Mouse (Mus musculus) layer of hippocampus, postnatal 36 days (tissue): ENCODE results near the gene Crtac1. TPM values are rescaled to one million over a fixed set of nuclear protein-coding genes. Genes with fewer than 3 reads are reported as not detected.
A peak's percentile ranks its signal among the peaks of the same experiment; 100 is the strongest.

Experiments used
- DNase-seq, 2 experiments: peaks; one replicate each; pipeline ENCODE4 v3.0.0; 2022
- total RNA-seq, 2 experiments: library from RNA; stranded (reverse); gene quantifications; 2 replicates each; pipeline ENCODE4 v1.2.3; 2021

Gene Crtac1
- 100 to 1,000 TPM in 1 of 2 experiments, 10 to 100 TPM in 1; 85.5 to 105 TPM for total RNA-seq

DNA sequence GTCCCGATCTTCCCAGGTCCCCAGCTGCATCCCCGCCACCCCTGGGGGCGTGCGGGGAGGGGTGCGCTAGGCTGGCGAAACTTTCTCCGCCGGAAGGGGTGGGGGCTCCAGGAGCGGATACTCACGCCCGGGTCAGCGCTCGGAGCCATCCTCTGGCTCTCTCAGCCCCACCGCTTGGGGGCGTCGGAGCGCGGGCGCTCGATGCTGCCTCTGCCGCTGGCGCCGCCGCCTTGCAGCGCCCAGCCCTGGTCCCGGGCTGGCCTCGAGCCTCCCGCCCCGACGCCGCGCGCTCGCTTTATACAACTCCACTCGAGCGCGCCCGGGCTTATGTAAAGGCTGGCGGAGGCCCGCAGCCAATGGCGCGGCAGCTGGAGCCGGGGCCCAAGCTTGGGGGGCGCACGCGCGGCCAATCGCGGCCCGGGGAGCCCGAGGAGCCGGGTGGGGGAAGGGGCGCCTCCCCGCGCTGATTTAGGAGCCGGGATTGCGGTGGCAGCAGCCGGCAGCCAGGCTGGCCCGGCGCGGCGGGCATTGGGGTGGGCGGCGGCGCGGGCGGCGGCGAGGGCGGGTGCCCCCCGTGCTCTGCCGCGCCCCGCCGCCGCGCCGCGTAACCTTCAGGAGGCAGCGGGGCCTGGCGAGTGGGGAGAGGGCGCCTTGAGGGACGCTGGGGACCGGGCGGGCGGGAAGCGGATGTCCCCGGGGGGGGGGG, at the start of gene Crtac1:
TSS of gene Crtac1 (minus strand) at position 299 of the 706 bp plus-strand sequence.
- peak; percentile 87 to 89 for DNase-seq

DNA sequence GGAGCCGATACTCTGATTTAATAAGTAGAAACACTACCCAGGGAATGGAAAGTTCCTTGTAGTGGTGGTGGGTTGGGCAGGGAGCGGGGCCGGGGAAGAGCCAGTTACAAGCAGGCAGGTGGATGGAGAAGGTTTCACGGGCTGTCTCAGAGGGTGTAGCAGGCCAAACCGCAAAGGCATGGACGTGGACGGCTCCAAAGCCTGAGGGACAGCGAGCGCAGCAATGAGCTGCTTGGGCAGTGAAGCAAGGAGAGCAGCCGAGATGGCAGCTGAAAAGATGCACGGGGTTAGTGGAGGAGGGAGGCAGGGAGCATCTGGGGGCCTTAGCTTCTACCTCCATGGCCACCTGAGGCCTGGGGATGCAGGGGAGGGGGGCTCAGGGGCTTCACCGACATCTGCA, 46.7 kb upstream of the Crtac1 start:
- no peak for DNase-seq

DNA sequence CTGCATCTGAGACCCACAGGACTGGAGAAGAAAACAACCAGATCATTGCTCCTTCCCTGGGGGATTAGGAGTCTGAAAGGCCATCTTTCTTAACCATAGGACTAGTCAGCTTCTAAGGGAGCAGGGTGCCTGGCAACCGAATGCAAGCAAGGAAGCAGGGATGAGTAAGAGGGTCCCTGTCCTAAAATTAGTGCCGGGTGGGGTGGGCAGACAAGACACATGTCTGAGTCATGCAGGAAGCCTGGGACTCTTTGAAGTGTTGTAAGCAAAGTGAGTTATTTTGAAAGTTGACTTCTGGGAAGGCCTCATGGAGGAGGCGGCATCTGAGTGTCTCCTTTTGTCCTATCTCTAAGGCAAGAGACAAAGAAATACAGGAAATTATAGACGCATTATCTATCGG, 46.2 kb upstream of the Crtac1 start:
- no peak for DNase-seq

DNA sequence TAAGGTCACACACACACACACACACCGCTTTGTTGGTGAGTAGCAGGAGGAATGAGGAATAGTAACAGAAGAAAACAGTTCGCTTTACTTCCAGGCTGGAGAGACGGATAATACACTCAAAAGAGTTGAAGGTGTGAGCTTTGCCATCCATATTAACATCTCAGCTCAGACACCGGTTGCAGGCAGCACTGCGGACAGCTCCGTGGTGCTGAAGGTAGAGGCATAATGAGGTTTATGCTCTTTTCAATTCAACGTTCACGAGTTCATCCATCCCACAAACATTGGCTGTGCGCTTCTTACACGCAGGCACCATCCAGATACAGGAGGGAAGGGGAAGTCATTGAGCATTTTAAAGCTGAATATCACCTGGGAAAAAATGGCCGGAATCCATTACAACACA, 41.2 kb upstream of the Crtac1 start:
- DNase-seq: no peak

DNA sequence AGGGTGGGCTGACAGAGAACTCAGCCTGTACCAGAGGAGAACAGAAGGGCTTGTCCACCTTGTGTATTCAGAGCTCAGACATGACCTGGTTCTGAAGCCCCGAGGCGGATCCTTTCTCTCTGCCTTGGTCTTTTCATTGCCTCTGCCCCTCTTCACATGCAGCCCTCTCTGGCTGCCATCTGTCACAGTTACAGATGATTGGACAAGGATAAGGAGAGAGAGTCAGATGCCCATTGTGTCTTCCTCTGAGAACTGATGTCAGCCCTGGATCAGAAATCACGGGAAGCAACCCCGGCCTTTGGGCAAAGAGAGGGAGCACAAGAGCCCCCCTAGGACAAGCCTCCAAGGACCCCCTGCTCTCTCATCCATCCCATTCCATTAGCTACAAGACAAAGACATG, 40.0 kb upstream of the Crtac1 start:
- no peak for DNase-seq

DNA sequence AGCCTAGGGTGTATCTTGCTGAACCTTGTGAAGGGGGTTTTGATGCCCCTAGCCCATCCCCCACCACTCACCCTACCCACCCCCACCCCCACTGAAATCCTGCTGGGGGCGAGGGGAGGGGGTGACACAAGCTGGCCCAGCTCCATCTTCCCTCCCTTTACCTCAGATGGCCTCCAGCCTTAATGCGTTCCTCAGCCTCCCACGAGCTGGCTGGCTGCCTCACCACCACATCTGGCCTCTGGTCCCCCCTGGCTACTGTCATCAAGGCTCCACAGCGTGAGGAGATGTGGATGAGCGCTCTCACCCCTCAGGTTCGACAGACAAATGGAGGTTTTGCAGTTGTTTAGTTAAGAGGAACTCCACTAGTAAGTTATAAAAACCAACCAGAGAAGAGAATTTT, 30.3 kb upstream of the Crtac1 start:
- no peak for DNase-seq

DNA sequence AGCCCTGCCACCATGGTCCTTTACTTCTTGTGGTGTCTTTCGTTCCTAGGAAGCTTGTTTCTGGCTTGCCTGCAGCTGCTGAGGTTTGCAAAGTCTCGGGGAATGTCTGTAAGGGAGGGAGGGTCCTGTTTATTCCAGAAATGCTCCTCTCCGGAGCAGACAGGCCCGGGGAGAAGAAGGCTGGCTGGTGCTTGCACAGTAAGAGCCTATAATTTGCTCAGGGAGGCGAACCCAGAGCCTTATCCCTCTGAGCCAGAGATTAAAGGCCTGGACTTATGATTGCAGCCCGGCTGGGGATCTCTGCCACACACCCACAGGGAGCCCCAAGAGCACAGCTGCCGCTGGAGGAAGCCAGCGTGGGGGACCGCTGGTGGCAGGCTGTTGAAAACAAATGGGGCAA, 29.8 kb upstream of the Crtac1 start:
- DNase-seq: no peak

DNA sequence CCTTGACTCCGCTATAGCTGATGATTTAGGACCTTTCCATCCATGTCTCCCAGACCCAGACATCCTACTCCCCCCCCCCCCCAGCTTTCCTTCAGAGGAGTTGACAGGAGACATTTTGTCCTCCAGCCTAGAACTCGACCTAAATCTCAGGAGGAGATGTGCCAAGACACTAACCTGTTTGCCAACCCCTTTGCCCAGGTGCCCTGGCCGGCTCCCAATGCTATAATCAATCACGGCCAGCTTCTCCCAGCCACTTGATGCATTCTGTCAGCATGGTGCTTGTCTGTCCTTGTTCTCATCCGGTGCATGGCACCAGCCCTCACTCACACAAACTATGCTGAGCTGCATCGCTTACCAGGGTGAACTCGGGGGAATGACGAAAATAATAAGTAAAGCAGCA, 27.9 kb upstream of the Crtac1 start:
- DNase-seq: no peak

DNA sequence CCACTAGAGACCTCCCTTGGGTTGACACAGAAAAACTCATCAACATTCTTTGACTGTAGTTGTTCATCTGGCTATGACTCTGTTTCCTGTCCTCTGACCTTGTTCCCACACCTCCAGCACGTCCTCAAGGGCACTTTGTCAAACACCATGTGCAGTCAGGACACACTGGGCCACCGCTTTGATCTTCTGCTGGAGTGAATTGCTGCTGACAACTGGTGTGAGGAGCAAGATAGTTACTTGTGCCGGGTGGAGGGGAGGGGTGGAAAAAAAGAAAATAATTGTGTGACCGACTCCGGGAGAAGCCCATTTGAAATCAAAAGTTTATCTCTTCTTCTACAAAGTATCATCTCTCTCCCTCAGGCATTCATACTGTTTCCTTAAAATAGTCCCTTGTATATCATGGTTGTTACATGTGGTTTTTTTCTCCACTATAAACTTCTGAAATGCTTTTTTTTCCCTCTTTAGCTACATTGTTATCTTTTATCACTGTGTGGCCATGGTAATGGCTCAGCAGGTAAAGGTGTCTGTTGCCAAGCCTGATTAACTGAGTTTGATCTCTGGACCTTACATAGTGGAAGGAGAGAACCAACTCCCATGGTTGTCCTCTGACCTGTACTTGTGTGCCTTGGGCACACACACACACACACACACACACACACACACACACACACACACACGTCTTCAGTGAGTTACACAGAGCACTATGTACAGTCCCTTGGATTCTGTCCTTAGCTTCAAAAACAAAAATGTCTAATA, 23.1 kb upstream of the Crtac1 start:
- DNase-seq: no peak

DNA sequence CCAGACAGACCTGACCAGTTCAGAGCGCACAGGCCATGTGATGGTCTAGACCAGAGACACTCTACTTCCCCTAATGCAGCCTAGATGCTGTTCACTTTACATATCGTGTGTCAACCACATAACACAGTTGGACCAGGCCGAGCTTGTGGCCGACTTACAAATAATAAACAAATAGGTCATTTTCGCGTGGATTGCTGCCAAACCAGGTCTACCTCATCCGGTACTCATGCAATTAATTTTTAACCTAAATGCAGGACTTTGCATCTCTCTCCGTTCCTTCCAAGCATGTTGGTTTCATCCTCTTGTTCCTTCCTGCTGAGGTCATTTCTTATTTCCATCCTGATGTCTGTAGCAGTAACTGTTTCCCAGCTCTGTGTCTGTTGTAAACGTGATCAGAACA, 22.4 kb upstream of the Crtac1 start:
- no peak for DNase-seq

DNA sequence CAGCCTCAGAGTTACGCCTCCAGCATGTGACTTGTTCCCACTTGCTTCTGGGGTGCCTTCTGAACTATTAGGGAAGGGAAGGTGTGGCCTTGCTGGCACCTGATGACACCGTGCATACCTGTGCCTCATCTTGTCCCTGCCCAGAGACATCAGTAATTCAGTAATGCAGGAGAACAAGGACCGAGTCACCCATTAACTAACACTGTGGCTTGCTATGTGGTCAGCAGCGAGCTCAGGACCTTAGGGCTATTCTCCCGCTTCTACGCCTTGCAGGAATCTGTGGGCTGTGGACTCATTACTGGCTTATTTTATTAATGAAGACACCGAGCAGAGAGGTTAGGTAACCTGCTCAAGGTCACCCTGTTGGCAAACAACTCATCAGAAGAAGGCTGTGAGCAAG, 21.0 kb upstream of the Crtac1 start:
- no peak for DNase-seq

DNA sequence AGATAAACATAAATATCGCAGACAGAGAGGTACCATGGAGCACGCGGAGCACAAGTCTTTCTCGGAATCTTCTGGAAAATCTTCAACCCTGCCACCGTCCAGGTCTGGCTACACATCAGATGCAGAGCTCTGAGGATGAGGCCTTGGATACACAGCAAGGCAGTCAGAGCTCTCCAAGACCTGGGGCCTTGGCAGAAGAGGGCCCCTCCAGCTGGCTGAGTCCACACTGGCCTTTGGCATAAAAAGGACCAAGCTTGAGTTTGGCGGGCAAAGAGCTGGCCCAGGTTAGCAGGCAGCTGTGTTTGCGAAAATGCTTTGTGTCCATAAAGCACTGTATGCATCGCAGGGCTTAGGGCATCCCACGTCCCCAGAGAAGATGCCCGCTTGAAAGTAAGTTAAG, 17.0 kb upstream of the Crtac1 start:
- no peak for DNase-seq

DNA sequence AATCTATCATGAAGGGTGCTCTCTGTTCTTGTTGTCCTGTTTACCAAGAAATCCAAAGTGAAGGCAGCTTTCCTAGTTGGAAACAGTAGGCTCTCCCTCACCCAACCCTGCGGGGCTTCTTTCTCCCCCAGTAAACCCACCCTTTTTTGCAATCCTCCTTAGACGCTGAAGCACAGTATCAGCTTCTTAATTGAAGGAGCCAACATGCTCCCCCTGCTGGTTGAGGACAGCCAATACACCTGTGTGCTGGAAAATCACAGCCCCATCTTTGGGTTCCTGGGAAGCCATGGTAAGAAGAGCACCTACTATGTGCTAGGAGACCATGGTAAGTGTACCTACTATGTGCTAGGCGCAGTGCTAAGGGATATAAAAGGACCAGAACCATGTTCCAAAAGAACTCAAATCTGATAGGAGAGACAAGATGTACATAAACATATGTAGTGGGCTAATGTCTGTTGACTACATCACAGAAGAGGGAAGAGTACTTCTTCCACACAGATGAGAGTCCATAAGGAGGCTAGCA, 12.4 kb upstream of the Crtac1 start:
- no peak for DNase-seq

DNA sequence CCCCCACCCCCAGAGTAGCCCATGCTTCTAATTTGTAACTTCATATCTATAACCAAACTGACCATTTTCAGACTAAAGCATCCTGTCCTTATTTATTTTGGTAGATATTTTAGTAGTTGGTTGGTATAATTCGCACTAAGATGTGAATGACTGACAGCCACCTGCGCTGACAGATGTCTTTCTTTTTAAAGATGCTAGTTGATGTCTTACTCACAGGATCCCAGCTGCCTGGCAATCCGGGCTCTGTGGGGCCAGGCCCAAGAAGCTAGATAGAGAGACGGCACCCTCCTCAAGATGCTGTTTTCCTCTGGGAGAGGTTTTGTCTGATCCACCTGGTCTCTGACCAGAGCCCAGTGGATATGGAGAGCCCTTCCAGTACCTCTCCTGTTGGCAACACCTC, 11.7 kb upstream of the Crtac1 start:
- no peak for DNase-seq

DNA sequence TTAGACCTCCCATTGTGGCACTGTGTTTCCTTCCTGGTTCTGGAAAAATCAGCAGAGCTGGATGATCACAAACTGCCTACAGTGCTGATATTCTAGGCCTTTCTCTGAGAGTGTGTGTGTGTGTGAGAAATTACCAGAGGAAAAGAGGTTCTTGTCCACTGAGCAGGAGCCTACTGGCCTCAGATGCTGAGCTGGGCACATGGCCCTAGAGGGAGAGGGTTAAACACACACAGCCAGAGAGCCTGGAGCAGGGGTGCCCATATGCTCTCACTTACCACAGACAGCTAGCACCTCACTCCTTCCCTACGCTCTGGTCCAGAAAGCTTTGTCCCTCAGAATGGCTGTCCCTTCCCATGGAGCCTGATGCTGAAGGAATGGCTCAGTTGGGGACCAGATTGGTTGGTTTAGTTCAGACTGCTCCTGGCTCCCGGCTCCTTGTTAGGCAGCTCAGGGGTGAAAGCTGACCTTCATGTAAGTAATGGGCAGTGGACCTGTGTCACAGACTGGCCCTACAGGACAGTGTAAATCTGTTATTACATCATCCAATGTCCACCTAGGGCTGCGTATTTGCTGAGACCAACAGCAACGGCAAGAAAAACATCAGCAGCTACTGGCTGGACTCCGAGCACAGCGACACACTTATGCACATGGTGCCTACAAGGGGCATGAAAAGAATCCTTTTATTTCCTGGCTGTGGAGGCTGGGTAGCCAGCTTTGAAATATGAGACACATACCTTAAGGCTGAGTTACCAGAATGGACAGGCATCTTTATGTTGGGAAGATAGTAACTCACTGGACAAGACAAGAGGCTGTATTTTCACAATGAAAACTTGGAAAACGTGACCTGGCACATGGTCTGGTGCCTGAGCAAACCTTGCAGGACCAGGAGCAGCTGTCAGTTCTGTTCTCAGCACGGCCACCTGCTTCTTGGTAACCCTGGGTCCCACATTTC, 10.9 kb upstream of the Crtac1 start:
- DNase-seq: no peak

DNA sequence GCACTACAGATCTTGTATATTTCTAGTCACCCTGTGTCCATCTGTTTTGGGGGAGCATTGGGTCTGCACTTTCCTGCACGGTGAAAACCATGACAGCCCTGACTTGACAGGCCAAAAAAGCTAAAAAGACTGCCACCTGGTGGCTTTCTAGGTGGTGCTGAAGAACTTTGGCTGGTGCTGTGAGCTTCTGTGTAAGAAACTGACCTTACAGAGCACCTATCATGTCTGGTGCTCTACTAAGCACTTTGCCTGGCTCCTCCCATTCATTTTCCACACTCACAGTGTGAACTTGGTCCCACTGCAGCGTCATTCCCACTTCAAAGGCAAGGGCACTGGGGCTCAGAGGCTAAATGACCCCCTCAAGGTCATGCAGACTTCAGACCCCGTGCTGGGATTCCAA, 8.5 kb upstream of the Crtac1 start:
- DNase-seq: no peak

DNA sequence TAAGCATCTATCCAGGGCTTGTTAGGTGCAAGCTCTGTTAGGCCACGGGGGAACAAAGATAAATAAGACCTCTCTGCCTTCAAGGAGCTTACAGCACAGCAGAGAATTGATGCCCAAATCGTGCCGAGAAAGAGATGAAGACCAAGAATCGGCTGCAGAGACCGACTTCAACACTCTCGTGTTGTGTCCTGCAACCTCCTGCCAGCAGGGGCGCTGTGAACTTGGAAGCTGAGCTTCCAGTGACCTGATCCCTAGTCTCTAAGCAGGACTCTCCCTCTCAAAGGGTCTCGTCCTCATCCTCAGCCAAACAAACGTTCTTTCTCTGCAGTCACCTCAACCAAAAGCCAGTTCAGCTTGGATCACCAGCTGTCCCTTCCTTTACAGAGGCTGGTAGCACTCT, 7.8 kb upstream of the Crtac1 start:
- no peak for DNase-seq

DNA sequence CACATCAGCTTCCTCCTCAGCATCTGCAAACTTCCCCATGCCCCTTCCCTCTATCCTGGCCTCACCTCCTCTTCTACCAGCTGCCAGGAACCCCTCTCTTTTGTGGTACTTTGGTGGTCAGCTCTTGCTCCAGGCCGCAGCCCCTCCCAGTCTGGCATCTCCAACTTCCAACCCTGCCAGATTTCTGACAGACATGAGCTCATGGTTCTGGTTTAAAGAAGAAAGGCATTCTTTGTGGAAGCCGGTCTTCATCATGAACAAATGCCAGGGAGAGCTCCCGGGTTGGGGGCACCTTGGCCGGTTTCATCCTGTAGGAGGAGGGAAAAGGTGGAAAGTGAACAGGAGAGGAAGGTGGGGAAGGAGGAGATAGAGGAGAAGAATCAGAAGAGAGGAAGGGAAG, 4.0 kb upstream of the Crtac1 start:
- no peak for DNase-seq

DNA sequence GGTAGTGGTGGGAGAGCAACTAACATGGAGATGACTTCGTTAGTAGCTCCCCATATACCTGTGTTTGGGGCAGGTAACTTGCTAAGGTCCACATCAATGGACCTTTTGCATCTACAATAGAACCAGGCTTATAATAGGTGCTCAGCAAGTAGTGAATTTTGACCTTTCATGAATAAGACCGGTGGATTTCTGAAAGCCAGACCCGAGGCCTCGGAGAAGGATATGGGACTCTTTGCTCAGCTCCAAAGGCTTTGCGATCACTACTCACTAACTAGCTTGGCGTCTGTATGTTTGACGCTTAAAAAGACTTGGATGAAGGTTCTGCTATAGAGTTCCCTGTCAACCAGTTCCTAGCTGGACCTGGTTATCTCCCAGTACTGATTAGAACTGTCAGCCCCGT, 1.2 kb upstream of the Crtac1 start:
- DNase-seq: no peak

DNA sequence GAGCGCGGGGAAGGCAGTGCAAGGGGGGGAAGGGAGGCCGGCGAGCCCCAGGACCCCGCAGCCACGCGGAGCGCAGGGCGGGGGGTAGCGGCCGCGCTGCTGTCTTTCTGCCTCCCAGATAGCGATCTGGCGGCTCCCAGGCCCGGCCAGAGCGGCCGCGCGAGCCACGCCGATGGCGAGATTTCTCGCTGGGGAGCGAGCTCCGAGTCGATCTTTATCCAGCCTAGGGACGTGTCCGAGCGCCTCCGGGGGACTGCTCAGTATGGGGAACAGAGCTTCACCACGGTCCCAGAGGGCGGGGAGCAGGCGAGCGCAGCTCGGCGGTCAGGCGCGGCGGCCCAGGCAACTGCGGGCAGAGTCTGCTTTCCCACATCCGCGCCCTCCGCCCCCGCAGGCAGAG, 608 bp upstream of the Crtac1 start:
- peak; percentile 43 to 58 for DNase-seq

DNA sequence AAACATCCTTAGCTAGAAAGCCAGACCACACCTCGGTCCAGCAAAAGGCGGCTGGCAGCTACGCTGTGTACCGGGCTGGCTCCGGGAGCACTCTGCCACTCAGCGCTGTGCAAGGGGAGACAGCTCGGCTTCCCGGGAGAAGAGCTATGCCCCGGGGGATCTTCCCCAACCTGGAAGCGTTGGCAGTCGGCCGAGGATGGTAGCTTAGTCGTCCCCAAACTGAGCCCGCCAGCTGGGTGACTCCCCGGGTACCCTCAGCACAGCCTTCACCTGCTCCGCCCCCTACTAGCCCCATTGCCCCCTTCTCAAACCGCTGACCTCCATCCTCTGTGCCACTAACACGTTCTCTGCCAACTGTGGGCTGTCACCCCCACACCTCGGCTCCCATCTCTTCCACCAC, 602 bp downstream of the Crtac1 start:
- DNase-seq: no peak

DNA sequence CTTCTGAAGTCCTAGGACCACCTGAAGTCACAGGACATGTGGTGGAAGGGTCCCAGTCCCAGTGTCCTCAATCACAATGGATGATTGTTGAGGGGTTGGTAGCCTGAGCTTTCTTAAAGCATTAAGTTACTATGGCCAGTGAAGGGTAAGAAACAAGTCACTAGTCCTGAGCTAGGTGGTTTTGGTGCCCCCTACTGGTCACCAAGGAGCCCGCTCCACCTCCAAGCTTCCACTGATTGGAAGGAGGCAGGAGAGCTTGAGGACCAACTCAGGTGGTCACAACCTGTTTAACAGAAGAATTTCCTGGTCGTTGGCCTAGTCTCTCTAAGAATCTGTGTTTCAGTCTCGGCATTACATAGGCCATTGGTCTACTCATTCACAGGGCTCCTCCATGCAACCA, 2.2 kb downstream of the Crtac1 start:
- DNase-seq: peak; percentile 57 to 66

DNA sequence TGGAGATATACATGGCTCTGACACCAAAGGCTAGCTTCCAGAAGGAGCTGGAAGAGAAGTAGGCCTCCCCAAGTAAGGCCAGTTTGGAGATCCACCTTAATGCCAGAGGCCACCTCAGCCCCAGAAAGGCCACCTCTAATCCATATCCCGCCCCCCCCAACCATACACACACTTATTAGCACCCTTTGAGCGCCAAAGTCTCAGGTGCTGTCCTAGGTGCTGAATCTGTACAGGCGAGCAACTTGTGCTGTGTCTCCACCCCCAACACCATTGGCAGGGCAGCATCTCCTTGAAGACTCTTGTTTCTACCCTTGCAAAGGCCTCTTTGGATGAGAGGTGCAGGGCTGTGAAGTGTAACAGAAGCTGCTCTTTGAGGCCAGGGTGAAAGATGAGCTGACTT, 6.4 kb downstream of the Crtac1 start:
- DNase-seq: no peak
